Mouse (Mus musculus): ENCODE results near the gene Ptpro. TPM values are rescaled to one million over a fixed set of nuclear protein-coding genes. Genes with fewer than 3 reads are reported as not detected.
"Not testable (repeated sequence)": the region's sequence is repeated elsewhere in the genome, so short reads cannot be mapped to it uniquely, and the experiment has no call there.

The Ptpro gene
- total RNA-seq, 2 experiments from 2014 or later, result 44.4 to 51.1 TPM

GRCm38 (mm10) chr6:137456064-137456463 lies 203.9 kb downstream of the Ptpro start:
- DNase-seq, result no peak

- no peak for DNase-seq
These were observed 205.1 kb downstream of the Ptpro start for GRCm38 (mm10) chr6:137457210-137457609.

GRCm38 (mm10) chr6:137458136-137458535 lies 206.0 kb downstream of the Ptpro start:
- DNase-seq, result no peak

GRCm38 (mm10) chr6:137463771-137464170 lies 211.7 kb downstream of the Ptpro start:
- no peak for DNase-seq

- peak; percentile 16 to 28 for DNase-seq
These were observed 213.1 kb downstream of the Ptpro start for GRCm38 (mm10) chr6:137465253-137465652.

GRCm38 (mm10) chr6:137466256-137466655 lies 214.1 kb downstream of the Ptpro start:
- DNase-seq, result no peak

GRCm38 (mm10) chr6:137467696-137468095 lies 215.6 kb downstream of the Ptpro start:
- no peak for DNase-seq

- DNase-seq, result no peak
These were observed 217.4 kb downstream of the Ptpro start for GRCm38 (mm10) chr6:137469541-137469940.

GRCm38 (mm10) chr6:137470901-137471598 lies 218.9 kb downstream of the Ptpro start:
- peak; percentile 73 to 76 for DNase-seq

- no peak for DNase-seq
These were observed 220.0 kb downstream of the Ptpro start for GRCm38 (mm10) chr6:137472129-137472528.

- no peak for DNase-seq
These were observed 221.3 kb downstream of the Ptpro start for GRCm38 (mm10) chr6:137473433-137473832.

- DNase-seq, result not testable (repeated sequence)
These were observed 223.6 kb downstream of the Ptpro start for GRCm38 (mm10) chr6:137475695-137476094.

GRCm38 (mm10) chr6:137482891-137483290 lies 230.8 kb downstream of the Ptpro start:
- DNase-seq, result no peak

GRCm38 (mm10) chr6:137487443-137487842 lies 235.3 kb downstream of the Ptpro start:
- DNase-seq, result no peak

GRCm38 (mm10) chr6:137490115-137490514 lies 238.0 kb downstream of the Ptpro start:
- DNase-seq, result no peak

- no peak for DNase-seq
These were observed 239.5 kb downstream of the Ptpro start for GRCm38 (mm10) chr6:137491659-137492058.

- no peak for DNase-seq
These were observed 240.5 kb downstream of the Ptpro start for GRCm38 (mm10) chr6:137492582-137492981.

- DNase-seq, result no peak
These were observed 241.4 kb downstream of the Ptpro start for GRCm38 (mm10) chr6:137493211-137494135.

GRCm38 (mm10) chr6:137494136-137494475 lies 242.0 kb downstream of the Ptpro start:
- DNase-seq, result no peak

GRCm38 (mm10) chr6:137494801-137495200 lies 242.7 kb downstream of the Ptpro start:
- DNase-seq, result no peak

GRCm38 (mm10) chr6:137495233-137495632 lies 243.1 kb downstream of the Ptpro start:
- DNase-seq, result no peak

- DNase-seq, result no peak
These were observed 244.4 kb downstream of the Ptpro start for GRCm38 (mm10) chr6:137496562-137496961.

GRCm38 (mm10) chr6:137497208-137497835 lies 245.2 kb downstream of the Ptpro start:
- DNase-seq, result no peak

All from layer of hippocampus, postnatal 36 days (tissue).